Mouse (Mus musculus) bone marrow macrophage, adult 2 months (primary cell): ENCODE results near the gene Cyp2u1.

Source experiments
- CTCF ChIP-seq: IDR thresholded peaks from 2 replicates; pipeline ENCODE4 v1.5.1; 2012; ENCODE audit warnings: low read depth, mild to moderate bottlenecking, low read length, moderate library complexity
- POLR2A ChIP-seq: IDR thresholded peaks from 2 replicates; pipeline ENCODE4 v1.6.1; 2012; ENCODE audit warnings: mild to moderate bottlenecking, low read depth, low read length, borderline replicate concordance

DNA sequence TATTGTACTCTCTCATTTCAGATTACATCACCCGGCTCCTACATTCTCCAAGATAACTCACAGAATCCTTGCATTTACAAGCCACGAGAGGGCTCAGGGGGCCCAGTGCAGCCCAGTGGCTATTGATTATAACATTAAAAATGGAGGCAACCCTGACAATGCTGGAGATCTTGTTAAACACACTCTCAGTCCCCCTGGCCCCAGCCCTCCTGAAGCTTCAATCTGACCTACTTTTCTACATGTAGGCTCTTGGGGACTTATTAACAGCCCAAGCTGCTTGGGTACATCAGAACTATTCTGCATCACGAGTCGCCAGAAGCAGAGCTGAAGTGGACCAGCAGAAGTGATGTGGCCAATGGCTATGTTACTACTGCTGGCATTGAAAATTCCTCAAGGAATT is 23.6 kb upstream of the Cyp2u1 start:
- TF ChIP-seq POLR2A (no peak), CTCF (no peak)
